Comparison of ENCODE assay signal across 18 mouse cellular contexts in genomic region chr11:50149200-50149599, GRCm38 (mm10). TPM values are rescaled to one million over a fixed set of nuclear protein-coding genes. Genes with fewer than 3 reads are reported as not detected.
DNase-seq lines count a peak whose midpoint lies in the region; TF ChIP-seq lines count a peak whose summit lies in the region.
"Had no signal": no experiment of that assay in that cellular context is flagged by ENCODE, and none has a peak within 500 bp of the region (broad histone marks: within the 10 kb centered on the region; RNA-seq: fewer than 3 reads in every experiment).

No protein-coding gene starts in this region.

- intact Hi-C loops in heart, adult 2 months (cut with DNase I): no loop called here
- intact Hi-C loops in left cerebral cortex, postnatal 36 days (cut with DNase I): no loop called here

- no peaks in the 10 kb centered on the region for H3K79me2 ChIP-seq in heart, adult 2 months (replicated peaks; ENCODE audit: control insufficient read depth, insufficient read depth, low read length)

- no peaks in the 10 kb centered on the region for H3K27me3 ChIP-seq in heart, adult 2 months (ENCODE audit: control insufficient read depth, insufficient read depth, low read length)
- H3K27me3 ChIP-seq: hindbrain, embryonic 12.5 days; limb, embryonic 15.5 days; lung, embryonic 15.5 days; stomach, embryonic 15.5 days had no signal

- no peak overlapping the region for H3K9ac ChIP-seq in heart, adult 2 months (ENCODE audit: low read depth, low read length)
- H3K9ac ChIP-seq: hindbrain, embryonic 12.5 days; limb, embryonic 15.5 days; lung, embryonic 15.5 days; stomach, embryonic 15.5 days had no signal

- H3K36me3 ChIP-seq in heart, adult 2 months (ENCODE audit: control insufficient read depth, insufficient read depth, low read length): peaks cover 3% of the 10 kb centered on the region

- H3K4me3 ChIP-seq in heart, adult 2 months: no peak overlapping the region
- no peak overlapping the region for H3K4me3 ChIP-seq in bone marrow, adult 2 months (replicated peaks; ENCODE audit: control insufficient read depth, low read depth, low read length)
- H3K4me3 ChIP-seq: hindbrain, embryonic 12.5 days; limb, embryonic 15.5 days; lung, embryonic 15.5 days; midbrain, embryonic 10.5 days; stomach, embryonic 15.5 days had no signal

- H3K27ac ChIP-seq in heart, adult 2 months: no peak overlapping the region
- peak overlapping the region; percentile 49 for H3K27ac ChIP-seq in bone marrow, adult 2 months (ENCODE audit: control insufficient read depth, insufficient read depth, low read depth, low read length, poor library complexity)
- H3K27ac ChIP-seq: hindbrain, embryonic 12.5 days; limb, embryonic 15.5 days; lung, embryonic 15.5 days; midbrain, embryonic 10.5 days; stomach, embryonic 15.5 days had no signal

- 0 out of 2 replicates have a peak, but pooled peaks have one; percentile 7 for TF ChIP-seq CTCF in heart, adult 2 months (IDR thresholded peaks at IDR 0.05)
- TF ChIP-seq CTCF in bone marrow, adult 2 months (IDR thresholded peaks at IDR 0.05; ENCODE audit: control insufficient read depth, insufficient read depth, low read length): no peak

- TF ChIP-seq EP300 in heart, adult 2 months (IDR thresholded peaks at IDR 0.05; ENCODE audit: insufficient read depth, low read depth, low read length): 0 out of 2 replicates have a peak, but pooled peaks have one; percentile 22

- TF ChIP-seq POLR2A in heart, adult 2 months (IDR thresholded peaks at IDR 0.05; ENCODE audit: insufficient read depth, low read depth, low read length): no peak; the same call in 1 of the 2 replicates
- TF ChIP-seq POLR2A in bone marrow, adult 2 months (IDR thresholded peaks at IDR 0.05; ENCODE audit: borderline replicate concordance, control insufficient read depth, low read depth, low read length): no peak

- peaks cover 21% of the 10 kb centered on the region for H3K4me1 ChIP-seq in heart, adult 2 months (ENCODE audit: control insufficient read depth, insufficient read depth, low read length)
- H3K4me1 ChIP-seq in bone marrow, adult 2 months (ENCODE audit: control insufficient read depth, insufficient read depth, low read length): peaks cover 4% of the 10 kb centered on the region; the same call in 1 of the 2 replicates
- H3K4me1 ChIP-seq: limb, embryonic 15.5 days; stomach, embryonic 15.5 days had no signal

- WGBS in heart, adult 2 months: 32% methylated on average over 7 of the region's 7 CpGs
- 83% methylated on average over 7 of the region's 7 CpGs for WGBS in bone marrow, adult 2 months

- DNase-seq in adrenal gland, adult (ENCODE audit: inconsistent age in 2 of 2, low spot score in 1 of 2): peak; percentile 39 to 57
- DNase-seq in adrenal gland, adult 8-10 months: no peak
- DNase-seq in heart, adult 2 months: peak; percentile 46 to 66
- no peak for DNase-seq in heart, adult 8-10 months (ENCODE audit: low spot score)
- peak; percentile 42 for DNase-seq in lung, postnatal 25 days (ENCODE audit: low spot score)
- no peak for DNase-seq in left cerebral cortex, postnatal 36 days (ENCODE audit: low spot score in 2 of 2)
- DNase-seq in cerebellum, postnatal 14 days: no peak
- DNase-seq: cerebellum, adult 8-10 months; kidney, adult 11 months; kidney, postnatal 25 days; layer of hippocampus, adult 9-11 months; retina, postnatal 1 day had no signal

RNA-seq across cellular contexts. Expression of gene Tbc1d9b, which starts 18.0 kb away (rescaled TPM):
- 100 to 1,000 TPM; 154 to 260 (median 207) TPM for total RNA-seq in adrenal gland, adult 8-10 months (2022)
- 10 to 100 TPM; 41.4 to 44.0 TPM for total RNA-seq in heart, adult 2 months (2021)
- 30.9 and 39.6 TPM in 2 replicates for polyA plus RNA-seq in heart, adult 2 months (2012; rRNA removed)
- 10 to 100 TPM; 45.9 to 47.4 (median 46.5) TPM for total RNA-seq in heart, adult 8-10 months (2022)
- polyA plus RNA-seq in bone marrow, adult 2 months (2011; ENCODE audit: insufficient read depth, insufficient read length, low replicate concordance, missing spikeins): 10.5 and 31.4 TPM in 2 replicates
- total RNA-seq in left cerebral cortex, postnatal 36 days (2021): 100 to 1,000 TPM; 118 to 120 TPM

RNA-seq across cellular contexts. Expression of gene Mrnip, which starts 25.0 kb away (rescaled TPM):
- 10 to 100 TPM in 3 of 4 experiments, 1 to 10 TPM in 1; 9.1 to 17.0 (median 14.6) TPM for total RNA-seq in adrenal gland, adult 8-10 months (2022)
- total RNA-seq in heart, adult 2 months (2021): 1 to 10 TPM; 1.6 to 1.8 TPM
- polyA plus RNA-seq in heart, adult 2 months (2012; rRNA removed): 3.0 and 3.5 TPM in 2 replicates
- 1 to 10 TPM; 1.6 to 3.5 (median 2.7) TPM for total RNA-seq in heart, adult 8-10 months (2022)
- polyA plus RNA-seq in bone marrow, adult 2 months (2011; ENCODE audit: insufficient read depth, insufficient read length, low replicate concordance, missing spikeins): 5.2 and 6.2 TPM in 2 replicates
- 10 to 100 TPM; 15.4 to 15.7 TPM for total RNA-seq in left cerebral cortex, postnatal 36 days (2021)

Comparison
In these comparisons a context has a peak if more than half of its experiments do, and no peak if none do; other contexts are left out.
1. DNase-seq: peak in adrenal gland, adult (2 of 2), heart, adult 2 months (2 of 2) and lung, postnatal 25 days (single experiment); none in adrenal gland, adult 8-10 months (single experiment), heart, adult 8-10 months (single experiment), left cerebral cortex, postnatal 36 days (0 of 2) and cerebellum, postnatal 14 days (0 of 2).